Mouse (Mus musculus): ENCODE results near the gene Maz.

Gene Maz

GRCm38 (mm10) chr7:127003620-127004019 is 23.2 kb downstream of the Maz start:
- ChIA-PET CTCF (interaction anchor here in 1 of 4 experiments (1.9 kb wide), 1 partner anchor 13 kb away, joined by 7 read pairs; the partner anchor contains the start of genes Pagr1a and Pagr1b), POLR2A (interaction anchor here in 3 of 4 experiments (0.6 to 1.7 kb wide), 11 partner anchors 9 to 64 kb away, joined by 3 to 7 read pairs (median 3); partner anchors contain the start of genes Maz (in 3 of the 3), Pagr1a (in 2 of the 3) and Mvp (in 1 of the 3))

GRCm38 (mm10) chr7:126999568-126999967 is 27.3 kb downstream of the Maz start:
- ChIA-PET POLR2A (interaction anchor here in 3 of 4 experiments (0.9 to 1.8 kb wide), 7 partner anchors 14 to 168 kb away, joined by 3 to 5 read pairs (median 3); partner anchors contain the start of genes 4930451I11Rik (in 1 of the 3), Pagr1a (in 1 of the 3), Pagr1b (in 1 of the 3) and Prrt2 (in 1 of the 3)), CTCF (interaction anchor here in 1 of 4 experiments (0.6 to 1.1 kb wide), 2 partner anchors 9 to 180 kb away, joined by 3 to 6 read pairs; no protein-coding TSS in a partner anchor)

- ChIA-PET POLR2A (interaction anchor here in 1 of 4 experiments (0.6 to 1.3 kb wide), 2 partner anchors 9 to 18 kb away, joined by 3 to 4 read pairs; partner anchors contain the start of gene Mvp), CTCF (interaction anchor here in 1 of 4 experiments (1.0 to 1.1 kb wide), 2 partner anchors 21 to 27 kb away, joined by 3 to 4 read pairs; partner anchors contain the start of gene Pagr1a)
Measured at GRCm38 (mm10) chr7:126996449-126996848, 30.4 kb downstream of the Maz start.

GRCm38 (mm10) chr7:126988816-126989215 is 38.0 kb downstream of the Maz start:
- ChIA-PET CTCF (interaction anchor here in 2 of 4 experiments (1.3 to 2.0 kb wide), 4 partner anchors 12 to 168 kb away, joined by 3 to 8 read pairs (median 5); partner anchors contain the start of genes Pagr1a (in 1 of the 2) and Pagr1b (in 1 of the 2)), POLR2A (interaction anchor here in 3 of 4 experiments (0.5 to 2.2 kb wide), 28 partner anchors 9 to 253 kb away, joined by 3 to 11 read pairs (median 4); partner anchors contain the start of genes Pagr1a (in 2 of the 3), Ino80e (in 1 of the 3), Maz (in 1 of the 3) and Pagr1b (in 1 of the 3))

- CTCF ChIA-PET: interaction anchor here in 1 of 4 experiments (0.9 to 1.3 kb wide), 2 partner anchors 31 to 118 kb away, joined by 3 to 4 read pairs; partner anchors contain the start of genes Pagr1a and Pagr1b
- POLR2A ChIA-PET: interaction anchor here in 3 of 4 experiments (0.5 to 1.8 kb wide), 8 partner anchors 10 to 414 kb away, joined by 3 to 5 read pairs (median 3); partner anchors contain the start of genes Asphd1 (in 1 of the 3), Maz (in 1 of the 3) and Sez6l2 (in 1 of the 3)
Measured at GRCm38 (mm10) chr7:126986319-126986718, 40.5 kb downstream of the Maz start.

- ChIA-PET POLR2A (interaction anchor here (0.6 to 1.8 kb wide), 8 partner anchors 8 to 123 kb away, joined by 3 to 5 read pairs (median 3); partner anchors contain the start of genes Asphd1 (in 1 of the 4), Hirip3 (in 1 of the 4), Ino80e (in 1 of the 4) and Sez6l2 (in 1 of the 4)), CTCF (interaction anchor here in 3 of 4 experiments (0.6 kb wide), 4 partner anchors 8 to 343 kb away, joined by 3 to 5 read pairs (median 3); no protein-coding TSS in a partner anchor)
Measured at GRCm38 (mm10) chr7:126984667-126985444, 42.0 kb downstream of the Maz start.

GRCm38 (mm10) chr7:126983113-126983512 is 43.7 kb downstream of the Maz start:
- POLR2A ChIA-PET: interaction anchor here in 1 of 4 experiments (0.5 kb wide), 1 partner anchor 55 kb away, joined by 5 read pairs; no protein-coding TSS in a partner anchor
- CTCF ChIA-PET: no interaction called here

- ChIA-PET CTCF (interaction anchor here in 1 of 4 experiments (0.6 kb wide), 1 partner anchor 23 kb away, joined by 4 read pairs; no protein-coding TSS in a partner anchor), POLR2A (interaction anchor here in 2 of 4 experiments (0.5 to 0.6 kb wide), 2 partner anchors 130 to 205 kb away, joined by 3 to 7 read pairs; no protein-coding TSS in a partner anchor)
Measured at GRCm38 (mm10) chr7:126982054-126982453, 44.8 kb downstream of the Maz start.

- POLR2A ChIA-PET: interaction anchor here in 2 of 4 experiments (0.5 to 1.6 kb wide), 3 partner anchors 19 to 206 kb away, joined by 3 to 7 read pairs (median 3); no protein-coding TSS in a partner anchor
- CTCF ChIA-PET: interaction anchor here in 1 of 4 experiments (0.6 kb wide), 1 partner anchor 24 kb away, joined by 4 read pairs; no protein-coding TSS in a partner anchor
Measured at GRCm38 (mm10) chr7:126981601-126982000, 45.2 kb downstream of the Maz start.

- ChIA-PET CTCF (interaction anchor here in 2 of 4 experiments (0.6 to 1.4 kb wide), 2 partner anchors 146 to 147 kb away, joined by 3 to 5 read pairs; no protein-coding TSS in a partner anchor), POLR2A (interaction anchor here in 1 of 4 experiments (0.5 to 1.0 kb wide), 2 partner anchors 9 to 10 kb away, joined by 3 to 6 read pairs; no protein-coding TSS in a partner anchor)
Measured at GRCm38 (mm10) chr7:126978841-126979240, 48.0 kb downstream of the Maz start.

GRCm38 (mm10) chr7:126976878-126977459 is 49.9 kb downstream of the Maz start:
- ChIA-PET POLR2A (interaction anchor here (0.7 to 2.3 kb wide), 37 partner anchors 9 to 500 kb away, joined by 3 to 13 read pairs (median 4); partner anchors contain the start of genes Mvp (in 2 of the 4), Taok2 (in 2 of the 4), Hirip3 (in 1 of the 4) and Ino80e (in 1 of the 4)), CTCF (interaction anchor here in 3 of 4 experiments (0.5 to 1.3 kb wide), 3 partner anchors 8 to 197 kb away, joined by 3 to 5 read pairs (median 5); no protein-coding TSS in a partner anchor)

- CTCF ChIA-PET: interaction anchor here in 2 of 4 experiments (0.7 to 1.3 kb wide), 2 partner anchors 12 to 196 kb away, joined by 3 to 5 read pairs; no protein-coding TSS in a partner anchor
- POLR2A ChIA-PET: interaction anchor here (0.7 to 2.3 kb wide), 38 partner anchors 9 to 499 kb away, joined by 3 to 13 read pairs (median 4); partner anchors contain the start of genes Mvp (in 2 of the 4), Taok2 (in 2 of the 4), Hirip3 (in 1 of the 4) and Ino80e (in 1 of the 4)
Measured at GRCm38 (mm10) chr7:126975950-126976866, 50.6 kb downstream of the Maz start, which contains the start of gene Cdiptos. Gene Cdiptos (minus strand): TSS chr7:126976098.

GRCm38 (mm10) chr7:126975893-126975949 is 51.1 kb downstream of the Maz start, which contains the start of gene Cdipt:
Gene Cdipt (plus strand): TSS chr7:126975914.
- CTCF ChIA-PET: no interaction called here

GRCm38 (mm10) chr7:126975493-126975892 is 51.3 kb downstream of the Maz start:
- ChIA-PET CTCF (interaction anchor here in 1 of 4 experiments (0.7 kb wide), 1 partner anchor 86 kb away, joined by 3 read pairs; no protein-coding TSS in a partner anchor), POLR2A (interaction anchor here in 1 of 4 experiments (0.7 to 1.6 kb wide), 4 partner anchors 46 to 176 kb away, joined by 3 to 5 read pairs (median 4); no protein-coding TSS in a partner anchor)

More at GRCm38 (mm10) chr7:126975893-126975949, 51.1 kb downstream of the Maz start, which contains the start of gene Cdipt:
- POLR2A ChIA-PET: interaction anchor here in 1 of 4 experiments (1.0 to 1.2 kb wide), 2 partner anchors 46 to 156 kb away, joined by 3 read pairs; no protein-coding TSS in a partner anchor
